Mouse (Mus musculus) heart, adult 18-20 months (tissue): ENCODE data around the gene Blnk. TPM values are rescaled to one million over a fixed set of nuclear protein-coding genes. Genes with fewer than 3 reads are reported as not detected.

Experiments used
- DNase-seq, 2 experiments: peaks; one replicate each; pipeline ENCODE4 v3.0.0; 2021 to 2022; ENCODE audit warnings: mixed read lengths in 1 of 2
- microRNA-seq, 2 experiments: library from miRNA; unstranded; fragments of <30 nt; microRNA quantifications; one replicate each; pipeline ENCODE4 v1.2.0; 2022
- total RNA-seq, 2 experiments: library from RNA; stranded (reverse); gene quantifications; 2 replicates each; pipeline ENCODE4 v1.2.3; 2021

Gene Blnk
- total RNA-seq, 2 experiments from 2014 or later = 2.1 to 2.5 TPM

DNA sequence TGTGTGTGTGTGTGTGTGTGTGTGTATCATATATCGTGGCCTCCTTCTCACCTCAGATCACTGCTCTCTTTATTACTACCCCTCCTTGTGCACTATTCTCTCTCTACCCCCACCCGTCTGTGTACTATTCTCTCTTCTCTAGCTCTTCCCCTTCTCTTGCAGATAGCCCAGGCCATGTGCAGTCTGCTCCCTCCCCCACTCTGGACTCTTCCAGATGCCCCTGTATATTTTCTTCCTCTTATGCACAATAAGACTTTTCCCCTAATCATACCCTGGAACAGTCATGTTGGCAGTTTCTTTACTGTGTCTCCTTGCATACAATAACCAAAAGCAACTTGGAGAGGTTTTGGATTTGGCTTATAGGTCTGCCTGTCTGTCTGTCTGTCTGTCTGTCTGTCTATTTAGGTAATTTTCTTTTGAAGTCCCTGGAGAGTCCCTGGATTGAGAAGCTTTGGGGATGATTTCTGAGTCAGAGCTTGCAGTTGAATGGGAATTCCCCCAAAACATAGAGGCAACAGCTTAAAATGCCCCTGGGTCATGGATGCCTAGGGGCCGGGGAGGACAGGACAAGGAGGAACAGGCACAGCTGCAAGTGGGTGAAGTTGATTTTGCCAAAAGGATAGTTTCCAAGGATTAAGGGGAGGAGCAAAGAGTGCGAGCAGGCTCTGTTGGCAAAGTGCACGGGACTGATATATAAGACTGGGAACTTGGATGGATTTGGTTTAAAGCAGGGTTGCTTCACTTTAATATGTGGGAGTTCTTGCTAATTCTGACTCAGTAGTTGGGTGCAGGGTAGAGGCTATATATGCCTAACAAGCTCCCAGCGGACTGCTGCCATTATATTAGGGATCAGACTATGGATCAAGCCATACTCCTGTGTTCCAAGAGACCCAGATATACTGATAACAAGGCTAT is 29.1 kb downstream of the Blnk start:
- DNase-seq = no peak

DNA sequence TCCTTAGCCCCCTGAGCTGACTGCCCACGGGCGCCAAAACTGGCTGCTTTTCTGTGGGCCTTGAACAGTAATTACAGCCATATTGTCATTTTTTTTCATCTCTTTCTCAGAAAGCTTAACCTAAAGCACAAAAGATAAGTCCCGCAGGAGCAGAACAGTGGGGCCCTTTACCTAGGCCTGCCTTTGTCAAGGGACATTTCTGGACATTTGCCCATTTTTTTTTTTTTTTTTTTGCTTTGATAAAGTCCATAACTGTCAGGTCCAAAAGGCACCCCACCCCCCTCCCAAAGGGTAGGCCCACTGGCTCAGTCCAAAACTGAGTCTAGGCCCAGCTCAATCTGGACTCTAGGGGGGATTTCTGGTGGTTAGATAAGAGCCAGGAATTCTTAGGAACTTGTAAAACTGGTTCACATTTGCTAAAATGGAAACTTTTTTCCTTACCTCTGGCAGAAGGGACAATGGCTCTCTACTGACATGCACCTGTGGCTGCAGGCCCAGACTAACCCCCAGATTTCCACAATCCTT is 29.9 kb downstream of the Blnk start:
- DNase-seq = no peak

- peak; percentile 61 to 68 for DNase-seq
Measured at GRCm38 (mm10) chr19:40962988-40963387, 31.3 kb downstream of the Blnk start.

DNA sequence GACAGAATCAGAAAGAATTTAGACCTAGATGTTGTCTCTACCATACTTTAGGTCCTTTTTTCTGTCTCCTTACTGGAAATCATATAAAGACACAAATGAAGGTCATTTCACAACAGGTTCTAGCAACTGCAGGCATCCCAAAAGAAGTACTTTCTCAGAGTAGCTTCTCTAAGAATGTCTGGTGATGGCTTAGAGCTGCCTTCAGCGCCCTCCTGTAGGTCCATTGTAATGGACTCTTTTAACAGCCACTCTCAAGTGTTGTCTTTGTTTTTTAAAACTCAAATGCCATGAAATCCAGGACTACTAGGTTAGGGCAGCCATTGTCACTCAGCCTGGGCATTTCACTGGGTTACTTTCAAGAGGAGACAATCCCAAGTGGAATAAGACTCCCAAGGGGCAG is 35.4 kb downstream of the Blnk start:
- DNase-seq = no peak

DNA sequence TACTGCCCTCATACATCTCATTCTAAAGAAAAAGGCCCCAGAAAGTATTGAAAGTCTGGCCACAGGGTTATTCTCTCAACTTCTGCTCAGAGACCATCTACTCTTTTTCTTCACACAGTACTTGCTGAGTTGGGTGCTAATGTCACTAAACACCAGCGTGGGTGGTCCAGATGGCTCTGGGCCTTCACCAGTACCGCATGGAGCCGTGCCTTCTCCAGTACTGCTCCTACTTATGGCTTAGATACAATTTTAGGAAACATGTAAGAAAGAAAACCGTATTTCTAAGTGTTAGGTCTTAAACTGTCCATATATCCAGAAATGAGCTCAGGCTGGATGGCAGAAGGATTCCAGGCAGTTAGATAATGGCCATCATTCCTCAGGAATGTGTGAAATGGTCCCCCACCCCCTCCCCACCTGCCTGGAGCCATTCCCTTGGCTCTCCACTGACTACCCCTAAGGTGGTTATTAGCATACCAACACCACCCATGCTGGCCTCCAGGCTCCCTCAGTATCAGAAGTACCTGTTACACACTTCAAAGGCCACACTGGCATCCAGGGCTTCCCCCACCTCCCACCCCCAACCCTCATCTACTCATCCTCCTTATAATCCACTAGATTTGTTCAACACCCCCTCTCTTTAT is 47.3 kb downstream of the Blnk start:
- DNase-seq = no peak

DNA sequence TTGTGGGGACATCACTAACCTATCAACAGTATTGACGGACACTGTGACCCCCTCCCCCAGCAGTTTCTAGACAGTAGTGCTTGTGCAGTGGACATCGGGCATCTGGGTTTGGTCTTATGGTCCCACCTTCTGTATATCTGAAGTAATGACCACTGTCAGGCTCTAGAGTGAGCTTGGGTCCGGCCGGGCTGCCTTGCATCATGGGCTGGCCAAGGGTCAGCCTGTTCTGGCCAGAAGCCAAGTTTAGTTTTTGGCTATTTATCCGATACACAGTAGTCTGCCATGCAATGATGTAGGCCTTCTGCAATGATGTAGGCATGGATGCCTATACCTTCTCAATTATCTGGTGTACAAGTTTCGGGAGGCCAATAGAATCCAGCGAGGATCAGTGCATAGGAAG is 50.8 kb downstream of the Blnk start:
- DNase-seq = no peak

- DNase-seq = no peak
Measured at GRCm38 (mm10) chr19:40936038-40936437, 58.3 kb downstream of the Blnk start.

GRCm38 (mm10) chr19:40935376-40935775 is 59.0 kb downstream of the Blnk start:
- DNase-seq = no peak

- no peak for DNase-seq
Measured at GRCm38 (mm10) chr19:40931581-40932369, 62.6 kb downstream of the Blnk start.

GRCm38 (mm10) chr19:40895393-40895703 is 99.0 kb downstream of the Blnk start:
- DNase-seq = no peak

DNA sequence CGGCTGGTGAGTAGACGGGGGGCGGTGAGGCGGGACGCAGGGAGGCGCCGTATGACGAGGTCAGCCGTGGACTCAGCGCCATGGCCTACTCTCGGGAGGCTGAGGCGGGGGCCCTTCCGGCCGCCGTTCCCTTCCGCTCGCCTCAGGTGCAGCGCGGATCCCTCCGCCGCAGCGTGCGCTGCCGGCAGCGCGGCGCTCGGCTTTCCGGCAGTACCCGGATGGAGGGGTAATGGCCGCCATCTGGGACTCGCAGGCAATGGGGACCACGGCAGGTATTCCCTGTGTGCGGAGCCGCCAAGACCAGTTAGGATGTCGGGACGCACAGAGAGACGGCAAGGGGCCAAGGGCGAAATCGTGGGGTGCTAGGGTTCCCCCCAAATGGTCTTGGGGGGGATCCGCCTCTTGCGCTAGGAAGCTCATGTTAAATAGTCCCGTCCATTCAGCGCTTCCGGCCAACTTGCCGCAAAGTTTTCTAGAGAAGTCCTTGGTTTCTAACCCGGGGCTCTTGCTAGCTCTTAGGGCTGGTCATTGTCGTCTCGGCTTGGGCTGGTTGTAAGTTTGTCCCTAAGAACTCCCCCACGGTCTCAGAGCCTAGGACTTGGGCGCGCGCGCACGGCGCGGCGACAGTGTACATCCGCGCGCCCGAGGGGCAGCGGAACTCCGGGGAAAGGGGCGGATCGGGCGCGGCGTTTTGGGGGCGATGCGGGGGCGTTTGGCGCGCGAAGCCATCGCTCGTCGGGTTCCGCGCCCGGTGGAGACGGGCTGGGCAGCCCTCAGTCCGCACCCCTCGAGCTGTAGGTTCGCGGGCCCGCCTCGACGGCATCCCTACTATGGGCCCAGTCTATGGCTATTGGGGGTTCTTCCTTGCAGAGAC is 99.6 kb downstream of the Blnk start, which contains the start of gene Zfp518a:
TSS of gene Zfp518a (plus strand) at position 187 of the 874 bp plus-strand sequence.
- peak; percentile 89 to 92 for DNase-seq

- DNase-seq = no peak
Measured at GRCm38 (mm10) chr19:40894071-40894506, 100.2 kb downstream of the Blnk start.

DNA sequence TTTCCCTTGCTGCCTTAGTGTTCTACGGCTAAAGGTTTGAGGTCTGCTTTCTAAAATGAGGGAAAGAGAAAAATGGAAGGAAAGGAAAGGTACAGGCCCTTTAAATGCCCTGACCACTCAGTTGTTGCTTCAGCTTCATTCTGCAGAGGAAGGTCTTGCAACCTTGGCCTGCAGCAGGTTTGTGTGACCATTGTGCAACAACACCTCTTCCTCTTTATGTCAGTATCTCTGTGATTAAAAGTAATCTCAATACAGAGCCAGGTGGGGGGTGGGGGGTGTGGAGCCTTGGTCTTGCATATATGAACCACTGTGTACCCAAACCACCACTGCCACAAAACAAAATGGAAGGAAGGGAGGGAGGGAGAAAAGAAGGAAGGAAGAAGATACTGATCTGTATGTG is 105.4 kb downstream of the Blnk start:
- no peak for DNase-seq

- no peak for DNase-seq
Measured at GRCm38 (mm10) chr19:40881700-40882099, 112.6 kb downstream of the Blnk start.

Small RNA genes lying within 50 kb of the gene (microRNA-seq; reads per million reads assigned to microRNA genes)
- 0 to 0.54 reads per million in 2 experiments for gene Mir8092

Other genes starting within 250 kb of the Blnk start
- not detected for gene Cc2d2b, start 245.8 kb downstream of the Blnk start, total RNA-seq
- 1 to 10 TPM; 3.0 to 3.3 TPM for gene Ccnj, start 163.3 kb downstream of the Blnk start, total RNA-seq
- gene Zfp518a, start 99.8 kb downstream of the Blnk start, total RNA-seq = 1 to 10 TPM; 6.9 to 7.1 TPM
- not detected for gene Dntt, start 34.7 kb upstream of the Blnk start, total RNA-seq
- gene Opalin, start 82.6 kb upstream of the Blnk start, total RNA-seq = not detected
- gene Tll2, start 212.3 kb upstream of the Blnk start, total RNA-seq = under 1 TPM; 0.31 to 0.32 TPM